Mouse (Mus musculus): Measurements from ENCODE around the gene Adamtsl1.

Adamtsl1 gene

GRCm38 (mm10) chr4:85677621-85678020, 163.6 kb downstream of the Adamtsl1 start:
- no peak for DNase-seq

GRCm38 (mm10) chr4:85686160-85686559, 172.2 kb downstream of the Adamtsl1 start:
- no peak for DNase-seq

- no peak for DNase-seq
These were observed 181.3 kb downstream of the Adamtsl1 start for GRCm38 (mm10) chr4:85695237-85695636.

GRCm38 (mm10) chr4:85707352-85708057, 193.5 kb downstream of the Adamtsl1 start:
- no peak for DNase-seq

GRCm38 (mm10) chr4:85709636-85710035, 195.7 kb downstream of the Adamtsl1 start:
- no peak for DNase-seq

- DNase-seq = no peak
These were observed 211.0 kb downstream of the Adamtsl1 start for GRCm38 (mm10) chr4:85724999-85725398.

GRCm38 (mm10) chr4:85727731-85728130, 213.8 kb downstream of the Adamtsl1 start:
- peak; percentile 29 for DNase-seq

GRCm38 (mm10) chr4:85728416-85728815, 214.4 kb downstream of the Adamtsl1 start:
- DNase-seq = no peak

GRCm38 (mm10) chr4:85740478-85740877, 226.5 kb downstream of the Adamtsl1 start:
- DNase-seq = no peak

GRCm38 (mm10) chr4:85741825-85742391, 227.9 kb downstream of the Adamtsl1 start:
- DNase-seq = no peak

- DNase-seq = no peak
These were observed 229.5 kb downstream of the Adamtsl1 start for GRCm38 (mm10) chr4:85743427-85743826.

- DNase-seq = no peak
These were observed 248.7 kb downstream of the Adamtsl1 start for GRCm38 (mm10) chr4:85762684-85763083.

GRCm38 (mm10) chr4:85763161-85764014, 249.4 kb downstream of the Adamtsl1 start:
- DNase-seq = no peak

- DNase-seq = no peak
These were observed 250.1 kb downstream of the Adamtsl1 start for GRCm38 (mm10) chr4:85764015-85764450.

- DNase-seq = no peak
These were observed 250.5 kb downstream of the Adamtsl1 start for GRCm38 (mm10) chr4:85764476-85764875.

- DNase-seq = no peak
These were observed 253.7 kb downstream of the Adamtsl1 start for GRCm38 (mm10) chr4:85767666-85768065.

- no peak for DNase-seq
These were observed 254.1 kb downstream of the Adamtsl1 start for GRCm38 (mm10) chr4:85768107-85768506.

- no peak for DNase-seq
These were observed 268.5 kb downstream of the Adamtsl1 start for GRCm38 (mm10) chr4:85782511-85782910.

GRCm38 (mm10) chr4:85783768-85784379, 269.9 kb downstream of the Adamtsl1 start:
- DNase-seq = no peak

- no peak for DNase-seq
These were observed 270.5 kb downstream of the Adamtsl1 start for GRCm38 (mm10) chr4:85784428-85784827.

GRCm38 (mm10) chr4:85790226-85790625, 276.3 kb downstream of the Adamtsl1 start:
- no peak for DNase-seq

GRCm38 (mm10) chr4:85801805-85802204, 287.8 kb downstream of the Adamtsl1 start:
- DNase-seq = peak; percentile 73

GRCm38 (mm10) chr4:85814418-85814817, 300.4 kb downstream of the Adamtsl1 start:
- no peak for DNase-seq
